In genomic region chr16:96127657-96128344, GRCm38 (mm10) we compare ENCODE assay signal across 7 mouse cellular contexts. TPM values are rescaled to one million over a fixed set of nuclear protein-coding genes. Genes with fewer than 3 reads are reported as not detected.
DNase-seq lines count a peak whose midpoint lies in the region; ATAC-seq and TF ChIP-seq lines count a peak whose summit lies in the region.

Gene Hmgn1 (minus strand): TSS chr16:96127729.

- DNase-seq in adrenal gland, postnatal 36 days: peak; percentile 97 to 99
- DNase-seq in heart, adult 2 months: peak; percentile 95 to 98
- peak; percentile 96 to 98 for DNase-seq in kidney, adult 8-10 months
- peak; percentile 73 to 90 for DNase-seq in spleen, postnatal 10 days (ENCODE audit: low spot score in 2 of 2)

- ATAC-seq in embryonic facial prominence, embryonic 13.5 days (ENCODE audit: insufficient number of reproducible peaks, insufficient read depth, low FRiP score, low TSS enrichment, low read depth): peak; percentile 98
- ATAC-seq in limb, embryonic 13.5 days (ENCODE audit: low FRiP score, low read depth): peak; percentile 97
- peak; percentile 97 for ATAC-seq in midbrain, embryonic 16.5 days

- H3K27me3 ChIP-seq in embryonic facial prominence, embryonic 13.5 days: no peaks in the 10 kb centered on the region
- no peaks in the 10 kb centered on the region for H3K27me3 ChIP-seq in heart, adult 2 months (ENCODE audit: control insufficient read depth, insufficient read depth, low read length)
- H3K27me3 ChIP-seq in limb, embryonic 13.5 days: no peaks in the 10 kb centered on the region
- H3K27me3 ChIP-seq in midbrain, embryonic 16.5 days (ENCODE audit: control insufficient read depth, insufficient read depth, low read depth, low read length): no peaks in the 10 kb centered on the region

- peaks cover 39% of the 10 kb centered on the region for H3K36me3 ChIP-seq in embryonic facial prominence, embryonic 13.5 days
- H3K36me3 ChIP-seq in heart, adult 2 months (ENCODE audit: control insufficient read depth, insufficient read depth, low read length): peaks cover 14% of the 10 kb centered on the region; the same call in 1 of the 2 replicates
- peaks cover 39% of the 10 kb centered on the region for H3K36me3 ChIP-seq in limb, embryonic 13.5 days
- peaks cover 20% of the 10 kb centered on the region for H3K36me3 ChIP-seq in midbrain, embryonic 16.5 days (ENCODE audit: control insufficient read depth, insufficient read depth, low read length)

- peak within 1 kb of the TSS; percentile 97 for H3K27ac ChIP-seq in embryonic facial prominence, embryonic 13.5 days
- peak within 1 kb of the TSS; percentile 92 for H3K27ac ChIP-seq in heart, adult 2 months
- H3K27ac ChIP-seq in limb, embryonic 13.5 days: peak within 1 kb of the TSS; percentile 97
- H3K27ac ChIP-seq in midbrain, embryonic 16.5 days (ENCODE audit: low read length): peak within 1 kb of the TSS; percentile 99

- TF ChIP-seq CTCF in heart, adult 2 months (IDR thresholded peaks at IDR 0.05): no peak

- peak within 1 kb of the TSS; percentile 98 for H3K9ac ChIP-seq in embryonic facial prominence, embryonic 13.5 days
- peak within 1 kb of the TSS; percentile 84 for H3K9ac ChIP-seq in heart, adult 2 months (ENCODE audit: low read depth, low read length)
- H3K9ac ChIP-seq in limb, embryonic 13.5 days: peak within 1 kb of the TSS; percentile 98
- H3K9ac ChIP-seq in midbrain, embryonic 16.5 days (ENCODE audit: low read depth, low read length): peak within 1 kb of the TSS; percentile 84

- TF ChIP-seq EP300 in heart, adult 2 months (IDR thresholded peaks at IDR 0.05; ENCODE audit: insufficient read depth, low read depth, low read length): 0 out of 2 replicates have a peak, but pooled peaks have one; percentile 66

- peak; percentile 96 for TF ChIP-seq POLR2A in heart, adult 2 months (IDR thresholded peaks at IDR 0.05; ENCODE audit: insufficient read depth, low read depth, low read length)

- peaks cover 33% of the 10 kb centered on the region for H3K4me1 ChIP-seq in embryonic facial prominence, embryonic 13.5 days
- H3K4me1 ChIP-seq in heart, adult 2 months (ENCODE audit: control insufficient read depth, insufficient read depth, low read length): 0 out of 2 replicates have a peak, but pooled peaks cover 2% of the 10 kb centered on the region
- peaks cover 30% of the 10 kb centered on the region for H3K4me1 ChIP-seq in limb, embryonic 13.5 days
- H3K4me1 ChIP-seq in midbrain, embryonic 16.5 days (ENCODE audit: control insufficient read depth, insufficient read depth, low read length): peaks cover 27% of the 10 kb centered on the region

- intact Hi-C loops in heart, adult 2 months (cut with DNase I): loop anchor here (1.0 to 2.0 kb wide), 2 partner anchors 15 to 46 kb away; partner anchors contain the start of gene Brwd1

- no peaks in the 10 kb centered on the region for H3K9me3 ChIP-seq in embryonic facial prominence, embryonic 13.5 days
- H3K9me3 ChIP-seq in limb, embryonic 13.5 days: no peaks in the 10 kb centered on the region
- H3K9me3 ChIP-seq in midbrain, embryonic 16.5 days (replicated peaks; ENCODE audit: control insufficient read depth, low read length, poor library complexity, severe bottlenecking): no peaks in the 10 kb centered on the region

- no peaks in the 10 kb centered on the region for H3K79me2 ChIP-seq in heart, adult 2 months (replicated peaks; ENCODE audit: control insufficient read depth, insufficient read depth, low read length)

- WGBS in embryonic facial prominence, embryonic 13.5 days: under 1% methylated on average over 47 of the region's 72 CpGs
- under 1% methylated on average over 69 of the region's 72 CpGs for WGBS in heart, adult 2 months
- under 1% methylated on average over 58 of the region's 72 CpGs for WGBS in limb, embryonic 13.5 days
- 0% methylated on average over 63 of the region's 72 CpGs for WGBS in midbrain, embryonic 16.5 days

- H3K4me3 ChIP-seq in embryonic facial prominence, embryonic 13.5 days: peak within 1 kb of the TSS; percentile 90
- peak within 1 kb of the TSS; percentile 63 for H3K4me3 ChIP-seq in heart, adult 2 months
- peak within 1 kb of the TSS; percentile 97 for H3K4me3 ChIP-seq in limb, embryonic 13.5 days
- peak within 1 kb of the TSS; percentile 69 for H3K4me3 ChIP-seq in midbrain, embryonic 16.5 days (ENCODE audit: low read depth, low read length)

- H3K4me2 ChIP-seq in embryonic facial prominence, embryonic 13.5 days: peak within 1 kb of the TSS; percentile 84
- H3K4me2 ChIP-seq in limb, embryonic 13.5 days (replicated peaks): peak within 1 kb of the TSS; percentile 92
- H3K4me2 ChIP-seq in midbrain, embryonic 16.5 days (ENCODE audit: low read length): peak within 1 kb of the TSS; percentile 93

RNA-seq across cellular contexts. Expression of gene Hmgn1, which starts in this region (rescaled TPM):
- 100 to 1,000 TPM; 231 to 239 TPM for total RNA-seq in adrenal gland, postnatal 36 days (2021)
- 752 and 768 TPM in 2 replicates for polyA plus RNA-seq in embryonic facial prominence, embryonic 13.5 days (2015; fragmentation: Nextera tagmentation; extraction: Ambion mirVana)
- 10 to 100 TPM; 47.9 to 53.1 TPM for total RNA-seq in heart, adult 2 months (2021)
- polyA plus RNA-seq in heart, adult 2 months (2012; rRNA removed): 14.6 and 27.9 TPM in 2 replicates
- polyA plus RNA-seq in limb, embryonic 13.5 days (2015; fragmentation: Nextera tagmentation; extraction: Ambion mirVana): 756 and 813 TPM in 2 replicates
- 304 and 377 TPM in 2 replicates for polyA plus RNA-seq in midbrain, embryonic 16.5 days (2015; fragmentation: Nextera tagmentation; extraction: Ambion mirVana)

Comparison
In these comparisons a context has a peak if more than half of its experiments do, and no peak if none do; other contexts are left out.
1. Peak in every context shown above with its lines: DNase-seq, ATAC-seq, H3K4me3 ChIP-seq and H3K27ac ChIP-seq.
2. RNA of gene Hmgn1 (total RNA-seq): 231 to 239 TPM in adrenal gland, postnatal 36 days; 47.9 to 53.1 TPM in heart, adult 2 months; every median in the first group is over 4 times any median in the second.
3. RNA of gene Hmgn1 (polyA plus RNA-seq): 756 to 813 TPM in limb, embryonic 13.5 days, 752 to 768 TPM in embryonic facial prominence, embryonic 13.5 days and 304 to 377 TPM in midbrain, embryonic 16.5 days; 14.6 to 27.9 TPM in heart, adult 2 months; every median in the first group is over 10 times any median in the second.